Mouse (Mus musculus) left cerebral cortex, postnatal 14 days (tissue): ENCODE results near the gene Ptafr. TPM values are rescaled to one million over a fixed set of nuclear protein-coding genes. Genes with fewer than 3 reads are reported as not detected.
"Not testable (repeated sequence)": the region's sequence is repeated elsewhere in the genome, so short reads cannot be mapped to it uniquely, and the experiment has no call there.

Source experiments
- DNase-seq, 2 experiments: peaks; one replicate each; pipeline ENCODE4 v3.0.0; 2021 to 2022; ENCODE audit warnings: low spot score in 2 of 2, mixed read lengths in 1 of 2
- intact Hi-C: fragments of 180-260 bp; cut with DNase I; formaldehyde crosslinking; loops from one replicate; pipeline ENCODE4 v1.15.1; 2025
- total RNA-seq, 2 experiments: library from RNA; stranded (reverse); gene quantifications; 2 replicates each; pipeline ENCODE4 v1.2.3; 2021

The Ptafr gene
- total RNA-seq, 2 experiments from 2014 or later = 1.4 to 1.6 TPM

DNA sequence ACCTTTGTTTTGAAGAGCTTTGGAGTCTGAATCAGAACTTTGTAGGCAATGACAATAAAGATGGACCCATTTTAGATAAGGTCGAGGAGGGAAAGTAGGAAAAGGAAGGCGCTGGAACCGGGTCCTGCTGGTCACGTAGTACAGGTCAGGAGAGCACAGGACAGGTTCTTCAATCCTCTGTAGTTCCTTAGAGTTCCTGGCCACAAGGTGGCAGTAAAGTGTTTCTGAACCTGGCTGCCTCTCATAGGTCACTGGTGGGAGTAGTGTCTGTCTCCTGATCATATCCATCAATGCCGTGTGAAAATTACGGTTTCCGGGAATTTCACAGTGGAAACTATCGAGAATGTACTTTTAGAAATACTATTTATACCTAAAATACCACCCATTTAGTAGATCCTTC lies 18.0 kb upstream of the Ptafr start:
- intact Hi-C loops = loop anchor here (2.0 to 5.0 kb wide), 2 partner anchors 71 to 91 kb away; no protein-coding TSS in a partner anchor
- DNase-seq = peak; percentile 51 to 69

DNA sequence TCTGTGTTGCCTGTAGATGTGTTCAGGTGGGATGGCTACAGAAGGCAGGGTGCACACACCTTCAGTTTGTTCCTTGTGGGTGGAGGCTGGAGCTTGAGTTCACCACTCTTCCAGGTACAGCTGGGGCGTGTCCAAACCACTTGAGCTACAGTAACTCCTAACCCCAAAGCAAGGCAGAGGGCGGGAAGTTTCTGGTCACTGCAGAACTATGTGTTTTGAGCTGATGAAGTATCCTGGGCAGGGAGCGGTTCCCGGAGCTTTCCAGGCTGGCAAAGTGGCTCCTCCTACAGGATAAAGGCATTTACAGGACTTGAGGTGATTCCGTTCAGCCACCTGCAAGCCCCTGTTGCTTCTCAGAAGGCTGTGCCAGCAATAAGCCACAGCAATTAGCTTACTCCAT lies 9.6 kb upstream of the Ptafr start:
- intact Hi-C loops = loop anchor here (5.0 kb wide), 1 partner anchor 123 kb away; no protein-coding TSS in a partner anchor
- no peak for DNase-seq

DNA sequence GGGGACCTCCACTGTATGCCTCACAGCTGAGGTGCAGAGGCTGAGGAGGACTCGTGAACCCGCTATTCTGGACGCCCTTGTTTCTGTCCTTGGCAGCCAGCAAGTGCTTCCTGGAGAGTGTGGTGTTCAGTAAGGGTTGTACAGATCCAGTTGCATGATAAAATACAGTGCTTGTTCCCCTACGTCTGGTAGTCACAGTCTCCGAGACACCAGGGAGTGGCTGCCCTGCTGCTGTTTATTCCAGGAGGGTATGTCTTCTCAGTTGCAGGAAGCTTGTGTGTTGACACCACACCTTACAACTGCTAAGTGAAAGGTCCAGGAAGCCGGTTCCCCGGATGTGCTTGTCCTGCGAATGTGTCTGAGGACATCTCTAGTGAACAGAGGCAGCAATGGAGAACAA lies 9.2 kb upstream of the Ptafr start:
- DNase-seq = no peak
- intact Hi-C loops = loop anchor here (5.0 kb wide), 1 partner anchor 123 kb away; no protein-coding TSS in a partner anchor

DNA sequence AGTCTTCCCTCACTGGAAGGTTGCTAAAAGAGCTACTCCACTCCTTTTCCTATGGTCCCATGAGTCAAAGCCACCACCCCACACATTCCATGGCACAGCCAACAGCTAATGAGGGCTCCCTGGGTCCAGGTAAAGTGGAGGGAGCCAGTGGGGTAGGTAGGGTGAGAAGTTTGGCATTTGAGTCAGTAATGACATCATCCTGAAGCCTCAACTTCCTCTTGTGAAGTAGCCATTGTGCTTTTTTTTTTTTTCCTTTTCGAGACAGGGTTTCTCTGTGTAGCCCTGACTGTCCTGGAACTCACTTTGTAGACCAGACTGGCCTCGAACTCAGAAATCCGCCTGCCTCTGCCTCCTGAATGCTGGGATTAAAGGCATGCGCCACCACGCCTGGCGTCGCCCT lies 8.3 kb upstream of the Ptafr start:
- intact Hi-C loops, DNase-seq: not testable (repeated sequence)

DNA sequence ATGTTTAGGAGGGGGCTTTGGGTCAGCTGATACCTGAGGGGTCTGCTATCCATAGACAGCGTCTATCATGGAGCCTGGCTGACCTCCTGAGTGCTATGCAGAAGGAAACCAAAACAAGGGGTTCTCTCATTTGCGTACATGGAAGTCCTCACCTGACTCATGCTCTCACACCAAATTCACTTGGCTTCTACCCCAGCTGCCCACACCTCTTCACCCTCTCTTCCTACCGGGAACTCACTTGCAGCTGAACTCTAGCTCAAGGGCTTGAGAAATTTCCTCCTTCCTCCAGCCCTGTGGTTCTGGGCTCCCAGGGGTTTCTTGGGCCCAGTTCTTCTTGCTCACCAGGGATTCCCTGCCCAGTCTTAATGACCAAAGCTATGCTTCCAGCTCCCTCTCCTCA lies 606 bp upstream of the Ptafr start:
- intact Hi-C loops = no loop called here
- no peak for DNase-seq

DNA sequence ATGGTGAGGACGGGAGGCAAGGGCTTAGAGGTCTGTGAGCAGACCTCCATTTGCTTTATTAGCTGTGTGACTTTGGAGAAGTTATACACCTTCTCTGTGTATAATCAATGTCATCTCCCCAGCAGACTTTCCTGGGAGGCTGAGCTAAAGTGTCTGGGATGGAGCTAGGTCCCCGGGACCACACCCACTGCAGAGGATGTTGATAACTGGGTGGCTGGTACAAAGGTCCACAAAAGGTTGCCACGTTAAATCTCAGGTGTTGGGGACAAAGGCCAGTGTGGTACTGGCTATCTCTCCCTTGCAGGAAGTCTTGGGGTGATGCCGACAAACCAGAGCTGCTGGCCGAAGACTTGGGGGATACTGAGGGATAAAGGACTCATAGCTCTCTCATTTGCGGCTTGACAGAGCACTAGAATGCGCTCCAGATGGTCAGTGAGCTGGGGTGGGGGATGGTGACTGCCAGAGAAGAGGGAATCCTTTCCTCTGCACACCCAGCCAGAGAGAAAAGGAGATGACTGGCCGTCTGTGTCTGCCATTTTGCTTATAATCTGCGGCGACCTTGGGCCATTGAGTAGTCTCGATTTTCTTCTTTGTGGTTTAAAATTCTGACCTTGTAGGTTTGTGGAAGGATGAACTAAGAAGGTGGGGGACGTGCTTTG lies 1.4 kb downstream of the Ptafr start:
- intact Hi-C loops = loop anchor here (5.0 kb wide), 1 partner anchor 72 kb away; the partner anchor contains the start of gene Eya3
- peak in 1 of 2 experiments; percentile 46 for DNase-seq

DNA sequence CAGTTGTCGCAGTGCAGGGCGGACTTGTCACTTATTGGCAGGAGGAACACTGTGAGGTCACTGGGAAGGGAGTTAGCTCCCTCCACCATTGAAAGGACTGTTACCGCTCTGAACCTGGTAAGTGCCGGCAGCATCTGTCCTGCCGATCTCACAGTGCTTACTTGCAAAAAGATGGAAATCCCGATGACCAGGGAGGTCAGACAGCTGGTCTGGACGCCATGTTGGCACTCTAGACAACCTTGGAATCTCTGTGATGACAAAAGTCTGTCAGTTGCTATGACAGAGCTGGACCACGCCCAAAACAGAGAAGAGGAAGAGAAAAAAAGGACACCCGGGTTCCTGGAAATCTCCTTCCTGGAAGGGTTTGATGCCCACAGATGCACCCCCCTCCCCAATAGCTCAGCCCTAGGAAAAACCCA lies 3.5 kb downstream of the Ptafr start:
- intact Hi-C loops = loop anchor here (5.0 kb wide), 1 partner anchor 70 kb away; the partner anchor contains the start of gene Eya3
- no peak for DNase-seq

DNA sequence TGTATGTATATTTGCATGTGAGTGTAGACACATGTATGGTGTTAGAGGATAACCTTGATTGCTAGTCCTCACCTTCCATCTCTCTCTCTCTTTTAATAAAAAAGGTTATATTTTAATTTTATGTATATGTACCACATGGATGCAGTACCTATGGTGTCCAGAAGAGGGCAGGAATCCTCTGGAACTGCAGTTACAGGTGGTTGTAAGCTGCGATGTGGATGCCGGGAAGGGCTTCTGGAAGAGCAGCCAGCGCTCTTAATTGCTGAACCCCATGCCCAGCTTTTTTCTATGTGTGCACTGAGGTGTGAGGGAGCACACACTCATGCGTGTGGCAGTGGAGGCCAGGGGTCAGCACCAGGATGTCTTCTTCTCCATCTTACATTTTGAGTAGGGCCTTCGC lies 5.2 kb downstream of the Ptafr start:
- no peak for DNase-seq
- intact Hi-C loops = loop anchor here (5.0 kb wide), 1 partner anchor 68 kb away; the partner anchor contains the start of gene Eya3

DNA sequence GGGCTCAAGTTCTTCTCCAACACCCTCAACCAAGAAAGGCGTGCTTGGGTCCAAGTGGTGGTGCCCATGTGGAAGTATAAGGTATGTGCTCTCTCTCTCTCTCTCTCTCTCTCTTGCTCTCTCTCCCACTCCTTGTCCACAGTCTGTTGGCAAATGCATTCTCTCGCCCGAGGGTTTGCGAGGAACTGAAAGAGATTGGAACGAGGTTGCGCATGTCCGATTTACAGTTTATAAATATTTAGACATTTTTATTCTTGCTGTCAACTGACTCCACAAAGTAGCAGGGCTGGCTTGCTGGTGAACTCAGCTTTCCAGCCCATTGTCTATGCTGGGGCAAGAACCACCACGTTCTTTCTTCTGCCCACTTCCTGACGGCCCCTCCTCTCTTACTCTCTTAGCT lies 7.3 kb downstream of the Ptafr start:
- intact Hi-C loops = loop anchor here (5.0 kb wide), 1 partner anchor 51 kb away; no protein-coding TSS in a partner anchor
- no peak for DNase-seq

DNA sequence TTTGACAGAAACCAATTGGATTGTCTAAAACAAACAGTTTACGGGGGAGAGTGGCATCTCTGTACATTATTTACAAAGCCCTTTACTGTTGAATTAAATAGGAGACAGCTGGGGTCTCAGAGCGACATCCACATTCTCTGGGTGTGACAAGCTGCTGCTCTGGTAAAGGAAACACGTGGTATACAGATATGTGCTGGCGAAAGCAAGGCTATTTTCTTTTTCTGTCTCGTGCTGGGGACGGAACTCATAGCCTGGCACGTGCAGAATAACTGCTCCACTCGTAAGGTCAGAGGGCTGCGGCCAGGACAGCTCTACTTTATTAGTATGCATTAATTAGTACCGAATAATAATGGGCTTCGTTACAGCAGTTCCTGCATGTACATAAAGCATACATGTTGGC lies 9.5 kb downstream of the Ptafr start:
- intact Hi-C loops = loop anchor here (5.0 kb wide), 1 partner anchor 49 kb away; no protein-coding TSS in a partner anchor
- DNase-seq = peak in 1 of 2 experiments; percentile 44

DNA sequence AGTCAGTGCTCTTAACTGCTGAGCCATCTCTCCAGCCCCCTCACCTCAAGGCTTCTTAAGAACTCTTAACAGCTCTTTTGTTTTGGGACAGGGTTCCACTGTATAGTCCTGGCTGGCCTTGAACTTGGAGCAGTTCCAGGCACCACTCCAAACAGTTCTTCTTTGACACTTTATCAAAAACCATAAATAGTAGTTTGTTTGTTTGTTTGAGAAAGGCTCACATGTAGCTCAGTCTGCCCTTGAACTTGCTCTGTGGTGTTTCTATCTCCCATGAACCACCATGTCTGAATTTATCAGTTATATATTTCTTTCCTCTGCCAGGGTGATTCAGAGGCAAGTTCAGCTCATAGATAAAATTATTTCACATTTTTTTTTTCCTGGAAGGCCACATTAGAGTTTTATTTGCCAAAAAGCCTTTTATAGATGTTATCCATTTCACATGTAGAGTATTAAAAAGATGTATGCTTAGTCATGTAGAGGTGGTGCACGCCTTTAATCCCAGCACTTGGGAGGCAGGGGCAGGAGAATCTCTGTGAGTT lies 11.0 kb downstream of the Ptafr start:
- intact Hi-C loops = loop anchor here (5.0 kb wide), 1 partner anchor 47 kb away; no protein-coding TSS in a partner anchor
- no peak for DNase-seq

DNA sequence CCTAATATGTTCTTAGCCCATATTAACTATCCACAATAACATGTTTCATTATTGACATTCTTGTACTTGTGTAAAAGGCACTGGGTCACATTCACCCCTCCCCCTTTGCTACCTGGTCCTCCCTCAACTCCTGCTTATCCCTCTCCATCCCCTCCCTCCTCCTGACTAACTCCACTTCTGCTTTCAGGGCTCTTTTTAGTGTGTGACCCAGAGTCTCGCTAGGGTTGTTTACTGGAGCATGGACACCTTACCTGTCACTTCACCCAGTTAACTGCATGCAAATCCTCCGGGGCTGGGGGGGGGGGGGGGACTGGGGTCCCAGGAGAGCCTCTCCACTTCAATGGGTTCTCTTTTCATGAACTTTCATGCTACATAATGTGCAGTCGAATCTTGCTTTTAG lies 19.9 kb downstream of the Ptafr start:
- intact Hi-C loops = no loop called here
- no peak for DNase-seq

DNA sequence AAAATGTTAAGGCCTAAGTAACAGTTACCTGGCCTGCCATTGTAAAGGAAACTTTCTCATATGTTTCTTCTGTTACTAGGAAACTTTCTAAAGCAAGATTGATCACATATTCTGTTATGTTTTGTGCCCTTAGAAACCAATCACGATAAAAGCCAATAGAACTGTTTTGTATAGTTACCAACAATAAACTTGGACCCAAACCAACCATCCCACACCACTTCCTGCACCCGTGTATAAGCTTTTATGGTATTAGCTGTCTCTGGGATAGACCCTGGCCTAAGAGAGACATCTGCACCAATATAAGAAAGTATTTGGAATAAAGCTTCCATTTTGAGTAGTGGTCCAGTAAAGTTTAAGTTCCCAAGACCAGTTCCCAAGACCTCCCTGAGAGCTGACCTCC lies 21.1 kb downstream of the Ptafr start:
- DNase-seq = no peak
- intact Hi-C loops = no loop called here

DNA sequence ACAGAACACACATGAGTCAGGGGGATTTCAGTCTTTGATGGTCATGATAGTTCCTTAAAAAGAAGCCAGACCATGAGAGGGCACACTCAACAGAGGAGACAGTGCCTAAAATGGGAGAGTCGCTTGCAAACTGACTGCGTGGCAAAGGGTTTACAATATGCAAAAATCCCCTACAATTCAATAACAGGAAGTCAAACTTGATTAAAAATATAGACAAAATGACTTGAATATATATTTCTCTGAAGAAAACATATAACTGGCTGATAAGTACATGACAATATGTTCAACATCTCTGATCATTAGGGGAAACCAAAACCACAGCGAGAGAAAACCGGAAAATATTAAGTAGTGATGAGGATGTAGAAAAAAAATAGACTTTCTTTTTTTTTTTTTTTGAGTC lies 22.4 kb downstream of the Ptafr start:
- intact Hi-C loops = no loop called here
- DNase-seq = no peak

DNA sequence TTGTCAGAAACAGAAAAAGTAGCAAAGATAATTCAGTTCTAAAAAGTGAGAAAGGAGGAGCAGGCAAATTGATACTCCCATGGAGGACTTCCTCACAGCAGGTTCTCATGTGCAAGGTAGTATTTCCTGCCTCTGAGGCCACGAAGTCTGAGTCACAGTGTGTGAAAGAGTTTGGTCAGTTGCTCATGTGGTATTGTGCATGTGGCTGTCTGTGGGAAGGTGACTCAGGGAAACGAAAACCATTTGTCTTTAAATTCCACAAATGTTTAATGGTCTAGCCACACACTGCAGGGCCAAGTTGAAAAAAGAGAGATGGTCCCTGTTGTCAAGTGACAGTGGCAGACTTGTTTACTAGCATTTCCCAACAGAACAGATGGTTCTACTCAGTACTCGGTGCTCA lies 24.6 kb downstream of the Ptafr start:
- intact Hi-C loops = no loop called here
- no peak for DNase-seq

DNA sequence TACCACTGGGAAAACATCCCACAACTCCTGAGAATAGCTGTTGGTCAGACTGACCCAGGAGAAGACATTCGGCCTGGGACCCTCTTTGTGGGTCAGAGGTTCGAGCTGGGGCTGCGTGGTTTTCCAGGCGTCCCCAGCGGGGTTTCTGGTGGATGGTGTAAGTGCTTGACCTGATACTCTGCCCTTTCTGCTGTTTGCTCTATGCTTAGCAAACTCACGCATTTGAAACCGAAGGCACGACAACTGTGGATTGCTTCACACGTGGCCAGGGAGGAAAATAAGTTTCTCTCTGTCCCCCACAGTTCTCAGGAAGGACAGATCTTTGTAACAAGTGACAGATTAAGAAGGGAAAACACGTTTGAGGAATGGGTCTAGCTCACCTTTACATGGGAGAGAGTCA lies 26.8 kb downstream of the Ptafr start:
- intact Hi-C loops = no loop called here

DNA sequence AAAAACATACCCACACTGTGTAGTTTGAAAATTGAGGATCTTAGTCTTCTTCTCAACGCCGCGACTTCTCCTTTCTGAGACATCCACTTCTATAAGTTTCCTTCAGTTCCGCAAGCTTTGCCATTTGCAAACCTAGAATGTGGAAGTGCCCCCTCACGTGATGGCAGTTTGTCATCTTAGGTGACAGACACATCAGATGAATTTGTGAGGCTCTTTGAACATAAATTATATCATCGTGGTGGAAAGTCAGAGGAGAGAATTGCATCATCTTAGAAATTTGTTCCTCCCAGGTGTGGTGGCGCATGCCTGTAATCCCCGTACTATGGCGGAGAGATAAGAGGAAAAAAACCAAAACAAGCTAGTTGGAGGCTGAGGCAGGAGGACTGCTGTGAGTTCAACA lies 29.1 kb downstream of the Ptafr start:
- DNase-seq = peak in 1 of 2 experiments; percentile 19
- intact Hi-C loops = no loop called here

More for the DNA sequence above, 26.8 kb downstream of the Ptafr start:
- no peak for DNase-seq

DNA sequence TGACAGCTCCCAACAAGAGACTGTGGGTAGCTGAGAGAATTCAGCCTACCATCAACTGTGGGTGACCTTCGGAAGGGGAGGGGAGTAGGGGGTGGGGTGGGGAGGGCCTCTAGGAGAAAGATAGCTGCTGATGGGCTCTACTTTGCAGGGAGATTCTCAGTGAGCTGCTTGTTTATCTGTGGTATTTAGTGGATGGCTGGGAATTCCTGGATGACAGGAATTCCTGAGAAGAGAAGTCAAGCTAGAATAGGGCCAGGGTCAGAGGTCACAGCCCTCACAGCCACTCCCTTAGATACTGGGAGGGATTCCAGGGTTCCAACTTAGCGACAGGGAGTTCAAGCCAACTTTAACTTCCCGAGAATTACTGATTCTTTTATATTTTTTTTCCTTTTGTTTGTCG lies 30.3 kb downstream of the Ptafr start:
- intact Hi-C loops = no loop called here
- no peak for DNase-seq

DNA sequence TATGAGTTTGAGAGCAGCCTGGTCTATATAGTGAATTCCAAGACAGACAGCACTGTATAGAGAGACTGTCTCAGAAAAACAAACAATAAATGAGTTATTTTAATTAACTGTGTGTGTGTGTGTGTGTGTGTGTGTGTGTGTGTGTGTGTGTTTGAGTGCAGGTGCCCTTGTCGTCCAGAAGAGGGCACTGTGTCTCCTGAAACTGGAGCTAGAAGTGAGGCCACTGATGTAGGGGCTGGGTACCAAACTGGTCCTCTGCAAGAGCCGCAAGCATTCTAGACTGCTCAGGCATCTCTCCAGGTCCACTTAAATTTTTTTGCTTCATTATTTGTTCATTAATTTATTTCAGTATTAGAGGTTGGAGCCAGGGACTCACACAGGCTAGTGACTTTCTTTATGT lies 35.0 kb downstream of the Ptafr start:
- no peak for DNase-seq
- intact Hi-C loops = no loop called here

DNA sequence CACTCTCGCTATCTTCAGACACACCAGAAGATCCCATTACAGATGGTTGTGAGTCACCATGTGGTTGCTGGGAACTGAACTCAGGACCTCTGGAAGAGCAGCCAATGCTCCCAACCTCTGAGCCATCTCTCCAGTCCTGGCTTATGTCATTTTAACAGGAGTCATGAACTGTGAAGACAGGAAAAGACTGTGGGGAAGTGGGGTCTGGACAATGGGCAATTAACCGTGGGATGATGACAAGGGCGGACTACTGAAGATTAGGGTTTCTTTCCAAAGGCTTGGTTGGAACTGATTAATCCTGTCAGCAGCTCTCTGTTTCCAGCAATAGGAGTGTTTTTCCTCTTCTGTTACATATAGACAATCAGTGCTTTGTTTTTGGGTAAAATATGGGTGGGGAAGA lies 35.9 kb downstream of the Ptafr start:
- intact Hi-C loops = no loop called here
- DNase-seq = no peak

DNA sequence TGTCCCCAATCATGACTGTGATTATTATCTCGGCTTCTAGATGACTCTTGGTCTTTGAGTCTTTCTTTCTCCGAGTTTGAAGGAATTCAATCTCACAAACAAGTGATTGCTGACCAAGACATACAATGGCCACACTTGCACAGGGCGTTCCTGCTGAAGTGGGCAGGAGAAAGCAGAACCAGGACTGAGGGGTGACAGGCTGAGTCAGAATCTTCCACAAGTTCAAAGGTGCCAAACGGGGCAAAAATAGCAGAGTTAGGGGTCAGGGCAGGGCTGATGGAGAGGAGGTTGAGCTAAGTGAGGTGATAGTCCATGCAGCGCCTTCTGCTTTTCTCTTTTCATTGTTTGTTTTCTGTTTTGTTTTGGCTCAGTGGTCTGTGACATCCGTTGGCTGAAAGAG lies 36.6 kb downstream of the Ptafr start:
- DNase-seq = no peak
- intact Hi-C loops = no loop called here
